Mouse (Mus musculus) testis, adult 2 months (tissue): Measurements from ENCODE around the gene H2afz. TPM values are rescaled to one million over a fixed set of nuclear protein-coding genes. Genes with fewer than 3 reads are reported as not detected.
"Not testable (repeated sequence)": the region's sequence is repeated elsewhere in the genome, so short reads cannot be mapped to it uniquely, and the experiment has no call there.

ENCODE experiments used
- H3K27ac ChIP-seq: fragments of 200-500 bp; 2 replicates; pipeline ENCODE4 v1.5.1; 2012; ENCODE audit warnings: low read depth, low read length; ENCODE audit not compliant: control insufficient read depth, insufficient read depth
- H3K27me3 ChIP-seq: fragments of 200-500 bp; 2 replicates; pipeline ENCODE4 v1.6.1; 2012; ENCODE audit warnings: mild to moderate bottlenecking, low read length, moderate library complexity; ENCODE audit not compliant: control insufficient read depth, insufficient read depth
- H3K36me3 ChIP-seq: fragments of 200-500 bp; 2 replicates; pipeline ENCODE4 v1.6.1; 2012; ENCODE audit warnings: mild to moderate bottlenecking, low read length; ENCODE audit not compliant: control insufficient read depth, insufficient read depth
- H3K4me1 ChIP-seq: fragments of 200-500 bp; 2 replicates; pipeline ENCODE4 v1.6.1; 2012; ENCODE audit warnings: low read length; ENCODE audit not compliant: control insufficient read depth, insufficient read depth
- H3K4me3 ChIP-seq: fragments of 200-500 bp; 2 replicates; pipeline ENCODE4 v1.5.1; 2012; ENCODE audit warnings: low read depth, mild to moderate bottlenecking, low read length, moderate library complexity, mixed read lengths; ENCODE audit not compliant: control insufficient read depth
- CTCF ChIP-seq: fragments of 200-500 bp; IDR thresholded peaks from 2 replicates; pipeline ENCODE4 v1.5.1; 2012; ENCODE audit warnings: low read depth, mild to moderate bottlenecking, inconsistent platforms, low read length, moderate library complexity; ENCODE audit not compliant: control insufficient read depth, insufficient read depth, insufficient replicate concordance
- POLR2A ChIP-seq: fragments of 200-500 bp; IDR thresholded peaks from 2 replicates; pipeline ENCODE4 v1.6.1; 2012; ENCODE audit warnings: low read depth, mild to moderate bottlenecking, inconsistent platforms, low read length, moderate library complexity; ENCODE audit not compliant: control insufficient read depth
- polyA plus RNA-seq: library from polyadenylated mRNA; depleted of rRNA; stranded (reverse); fragments of >200 nt; gene quantifications from 2 replicates; pipeline ENCODE4 v1.2.3, GENCODE M21; 2012; rRNA removed

H2afz gene
- polyA plus RNA-seq, 1 experiment, result 782 TPM

DNA sequence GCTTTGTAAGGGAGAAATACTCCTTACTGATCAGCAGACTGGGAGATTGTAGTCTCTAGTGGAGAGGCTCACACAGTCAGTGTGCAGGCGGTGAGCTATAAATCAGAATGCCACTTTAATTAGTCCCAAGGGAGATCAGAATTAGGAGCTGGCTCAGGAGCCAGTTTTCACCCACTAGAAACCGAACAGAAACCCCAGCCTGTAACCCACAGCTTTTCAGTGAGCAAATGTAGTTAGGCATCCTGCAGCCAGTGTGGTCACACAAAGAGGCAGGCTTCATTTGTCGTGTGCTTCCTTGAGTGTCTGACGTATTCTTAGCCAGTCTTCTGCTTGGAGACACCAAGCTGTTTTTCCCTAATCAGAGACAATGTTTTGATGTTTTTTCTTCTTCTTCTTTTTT is 32.1 kb downstream of the H2afz start:
- no peak overlapping the region for H3K4me3 ChIP-seq
- no peaks in the 10 kb centered on the region; the same call in 1 of the 2 replicates for H3K36me3 ChIP-seq
- no peak for TF ChIP-seq POLR2A
- no peak for TF ChIP-seq CTCF
- H3K27ac ChIP-seq, result no peak overlapping the region
- no peaks in the 10 kb centered on the region for H3K4me1 ChIP-seq
- H3K27me3 ChIP-seq, result no peaks in the 10 kb centered on the region

DNA sequence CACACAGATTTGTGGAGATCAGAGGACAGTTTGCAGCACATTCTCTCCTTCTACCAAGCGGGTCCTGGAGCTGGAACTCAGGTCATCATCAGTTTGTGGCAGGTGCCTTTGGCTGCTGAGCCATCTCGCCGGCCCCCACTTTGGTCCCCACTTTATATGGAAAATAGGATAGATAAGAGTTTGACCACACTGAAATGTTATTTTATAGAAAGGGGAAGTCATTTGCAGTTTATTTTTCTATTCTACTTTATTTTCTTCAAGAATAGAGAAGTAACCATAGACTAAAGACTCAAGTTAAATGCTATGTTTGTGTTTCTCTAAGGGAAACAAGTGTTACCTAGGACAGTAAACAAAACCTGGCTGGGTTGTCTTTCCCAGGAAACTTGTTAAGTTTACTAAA is 32.6 kb downstream of the H2afz start:
- Histone ChIP-seq H3K27me3 (no peaks in the 10 kb centered on the region), H3K27ac (no peak overlapping the region), H3K4me1 (no peaks in the 10 kb centered on the region), H3K4me3 (no peak overlapping the region), H3K36me3 (no peaks in the 10 kb centered on the region; the same call in 1 of the 2 replicates)
- no peak for TF ChIP-seq CTCF
- no peak for TF ChIP-seq POLR2A

DNA sequence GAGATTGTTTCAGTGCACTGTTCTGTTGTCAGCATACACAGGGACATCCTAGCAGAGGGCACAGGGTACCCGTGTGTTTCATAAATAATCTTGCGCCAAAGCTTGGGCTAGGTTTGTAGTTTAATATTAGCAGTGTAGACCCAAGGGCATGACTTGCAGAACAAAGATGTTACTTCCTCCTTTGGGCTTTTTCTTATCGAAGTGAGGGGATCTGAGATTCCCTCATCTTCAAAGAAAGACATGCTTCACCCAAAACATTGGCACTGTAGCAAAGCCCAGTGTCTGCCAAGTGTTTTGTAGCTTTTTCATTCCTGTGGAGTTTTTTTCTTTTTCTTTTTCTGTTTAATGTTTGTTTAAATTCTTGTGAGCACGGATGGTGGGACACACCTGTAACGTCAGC is 33.4 kb downstream of the H2afz start:
- TF ChIP-seq CTCF, result no peak
- no peak for TF ChIP-seq POLR2A
- no peak overlapping the region for H3K4me3 ChIP-seq
- no peaks in the 10 kb centered on the region; the same call in 1 of the 2 replicates for H3K36me3 ChIP-seq
- H3K27me3 ChIP-seq, result no peaks in the 10 kb centered on the region
- no peaks in the 10 kb centered on the region for H3K4me1 ChIP-seq
- no peak overlapping the region for H3K27ac ChIP-seq

DNA sequence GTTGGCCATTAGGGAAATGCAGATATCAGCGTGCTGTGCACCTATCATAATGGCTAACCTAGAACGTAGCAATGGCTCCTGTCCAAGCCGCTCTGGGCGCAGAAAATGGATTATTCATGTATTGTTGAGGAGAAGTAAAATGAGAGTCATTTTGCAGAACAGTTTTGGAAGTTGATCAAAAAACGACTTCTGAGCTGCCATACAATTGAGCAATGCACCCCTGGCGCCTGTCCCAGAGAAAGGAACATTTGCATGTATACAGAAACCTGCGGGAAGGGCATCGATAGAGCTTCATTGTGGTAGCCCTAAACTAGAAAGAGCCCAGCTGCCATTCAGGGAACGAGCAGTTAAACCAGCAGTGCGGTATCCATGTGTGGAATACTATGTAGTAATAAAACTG is 35.9 kb downstream of the H2afz start:
- Histone ChIP-seq H3K27me3 (no peaks in the 10 kb centered on the region), H3K4me1 (no peaks in the 10 kb centered on the region), H3K27ac (no peak overlapping the region), H3K4me3 (no peak overlapping the region), H3K36me3 (no peaks in the 10 kb centered on the region; the same call in 1 of the 2 replicates)
- TF ChIP-seq POLR2A (no peak), CTCF (no peak)

DNA sequence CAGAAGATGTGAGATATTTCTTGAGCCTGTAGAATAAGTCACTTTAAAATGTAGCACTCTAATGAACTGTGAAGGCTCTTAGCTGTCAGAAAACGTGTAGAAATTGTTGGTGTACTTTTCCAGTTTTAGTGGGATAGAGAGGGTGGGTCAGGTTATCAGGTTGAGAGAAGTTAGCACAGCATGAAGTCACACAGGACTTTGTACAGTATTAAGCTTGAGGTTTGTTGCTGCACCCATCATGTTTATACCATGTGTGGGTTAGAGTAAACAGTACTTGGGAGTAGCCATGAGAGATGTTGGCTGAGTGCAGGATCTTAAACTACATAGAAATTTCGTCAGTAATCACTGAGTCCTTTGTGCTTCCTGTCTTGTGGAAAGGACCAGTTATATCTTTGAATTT is 48.8 kb downstream of the H2afz start:
- H3K4me3 ChIP-seq, result no peak overlapping the region
- TF ChIP-seq CTCF, result no peak
- no peak overlapping the region for H3K27ac ChIP-seq

DNA sequence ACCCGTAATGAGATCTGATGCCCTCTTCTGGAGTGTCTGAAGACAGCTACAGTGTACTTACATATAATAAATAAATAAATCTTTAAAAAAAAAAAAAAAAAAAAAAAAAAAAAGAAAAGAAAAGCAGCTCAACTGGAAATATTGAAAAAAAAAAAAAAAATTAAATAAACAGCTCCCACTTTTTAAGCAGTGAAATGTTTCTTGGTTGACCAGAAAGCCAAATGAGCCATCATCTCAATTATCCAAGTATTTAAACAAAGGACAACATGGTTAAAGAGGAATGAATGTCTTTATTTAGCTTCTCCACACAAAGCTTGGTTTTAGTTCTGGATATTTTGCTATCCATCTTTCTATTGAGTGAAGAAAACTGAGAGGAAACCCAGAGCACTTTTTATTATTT is 50.3 kb downstream of the H2afz start:
- H3K4me3 ChIP-seq, H3K36me3 ChIP-seq, H3K4me1 ChIP-seq, H3K27me3 ChIP-seq, H3K27ac ChIP-seq: not testable (repeated sequence)

More for the DNA sequence above, 48.8 kb downstream of the H2afz start:
- H3K4me1 ChIP-seq, result peaks cover 3% of the 10 kb centered on the region
- H3K36me3 ChIP-seq, result no peaks in the 10 kb centered on the region
- no peaks in the 10 kb centered on the region for H3K27me3 ChIP-seq

Other genes starting within 250 kb of the H2afz start
- 9.7 and 11.2 TPM in 2 replicates for gene Ddit4l, start 242.9 kb upstream of the H2afz start, polyA plus RNA-seq
- not detected in 2 replicates for gene Gm21962, start 193.0 kb upstream of the H2afz start, polyA plus RNA-seq
- 65.5 and 76.7 TPM in 2 replicates for gene Dnajb14, start 3.2 kb downstream of the H2afz start, polyA plus RNA-seq
- gene Lamtor3, start 54.0 kb downstream of the H2afz start, polyA plus RNA-seq, result 12.9 and 15.0 TPM in 2 replicates
- gene Dapp1, start 117.1 kb downstream of the H2afz start, polyA plus RNA-seq, result 24.9 and 26.6 TPM in 2 replicates
- 0.01 TPM in 1 of 2 replicates, not detected in the other for gene 1110002E22Rik, start 200.6 kb downstream of the H2afz start, polyA plus RNA-seq
- not detected in 2 replicates for gene Gm5105, start 202.9 kb downstream of the H2afz start, polyA plus RNA-seq